Mouse (Mus musculus): Measurements from ENCODE around the gene Csrp1.

DNA sequence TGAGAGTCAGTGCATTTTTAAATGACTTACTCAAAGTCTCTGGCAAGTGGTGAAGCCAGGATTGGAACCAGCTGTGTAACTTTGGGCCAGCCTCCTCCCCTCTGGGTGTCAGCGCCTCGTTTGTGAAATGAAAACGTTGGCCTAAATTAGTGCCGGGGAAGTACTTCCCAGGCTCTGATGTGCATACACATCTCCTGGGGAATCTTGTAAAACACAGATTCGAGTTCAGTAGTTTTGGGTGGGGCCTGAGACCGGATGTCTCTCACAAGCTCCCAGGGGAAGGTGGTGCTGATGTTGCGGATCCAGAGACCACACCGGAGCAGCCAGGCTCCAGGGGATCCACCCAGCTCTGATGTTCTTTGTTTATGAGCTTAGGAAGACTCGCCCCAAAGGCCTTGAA is 35.4 kb downstream of the Csrp1 start:
- TF ChIP-seq CTCF (IDR thresholded peaks at IDR 0.05 in 2 of 3, conservative IDR thresholded peaks at IDR 0.05 in 1 of 3; ENCODE audit: control insufficient read depth in 1 of 3, insufficient read depth in 1 of 3, low read depth in 2 of 3, low read length in 3 of 3, poor library complexity in 1 of 3, severe bottlenecking in 1 of 3) (no peak), POLR2A (IDR thresholded peaks at IDR 0.05; ENCODE audit: control insufficient read depth in 1 of 2, insufficient read depth in 1 of 2, low read depth in 1 of 2, low read length in 2 of 2, poor library complexity in 1 of 2) (no peak), TCF12 (IDR thresholded peaks at IDR 0.05; ENCODE audit: low read depth, low read length) (no peak), SMC3 (IDR thresholded peaks at IDR 0.05; ENCODE audit: low read depth, low read length) (no peak), ETS1 (IDR thresholded peaks at IDR 0.05; ENCODE audit: low read depth, low read length) (no peak), CHD2 (IDR thresholded peaks at IDR 0.05; ENCODE audit: low read length) (no peak), USF1 (IDR thresholded peaks at IDR 0.05; ENCODE audit: low read depth, low read length) (no peak), E2F4 (IDR thresholded peaks at IDR 0.05; ENCODE audit: borderline replicate concordance, low read depth, low read length) (no peak), MAFK (IDR thresholded peaks at IDR 0.05; ENCODE audit: borderline replicate concordance, low read depth, low read length) (no peak), ZMIZ1 (IDR thresholded peaks at IDR 0.05; ENCODE audit: low read depth, low read length) (no peak), NRF1 (IDR thresholded peaks at IDR 0.05; ENCODE audit: insufficient read depth, low read depth, low read length, poor library complexity, severe bottlenecking) (no peak)

All from MEL (cell line).